Mouse (Mus musculus) hindbrain, embryonic 12.5 days (tissue): ENCODE data around the gene Popdc2. TPM values are rescaled to one million over a fixed set of nuclear protein-coding genes. Genes with fewer than 3 reads are reported as not detected.

Experiments
- ATAC-seq: fragments of 200-750 bp; cut with Nextera tagmentation; 2 replicates; pipeline ENCODE4 v1.8.0; 2017; ENCODE audit warnings: moderate TSS enrichment; ENCODE audit not compliant: low FRiP score
- H3K27ac ChIP-seq: fragments of 300-500 bp; sonication (generic); 2 replicates; pipeline ENCODE4 v1.5.1; 2016; ENCODE audit warnings: mild to moderate bottlenecking
- H3K27me3 ChIP-seq: fragments of 300-500 bp; sonication (generic); 2 replicates; pipeline ENCODE4 v1.6.1; 2016; ENCODE audit warnings: mild to moderate bottlenecking
- H3K36me3 ChIP-seq: fragments of 300-500 bp; sonication (generic); 2 replicates; pipeline ENCODE4 v1.6.1; 2016; ENCODE audit warnings: mild to moderate bottlenecking
- H3K4me1 ChIP-seq: fragments of 300-500 bp; sonication (generic); 2 replicates; pipeline ENCODE4 v1.6.1; 2016
- H3K4me2 ChIP-seq: fragments of 300-500 bp; sonication (generic); replicated peaks from 2 replicates; pipeline ENCODE4 v1.6.1; 2016; ENCODE audit warnings: mild to moderate bottlenecking
- H3K4me3 ChIP-seq: fragments of 300-500 bp; sonication (generic); 2 replicates; pipeline ENCODE4 v1.5.1; 2016; ENCODE audit warnings: mild to moderate bottlenecking
- H3K9ac ChIP-seq: fragments of 300-500 bp; sonication (generic); 2 replicates; pipeline ENCODE4 v1.6.1; 2016; ENCODE audit warnings: mild to moderate bottlenecking, moderate library complexity
- H3K9me3 ChIP-seq: fragments of 300-500 bp; sonication (generic); replicated peaks from 2 replicates; pipeline ENCODE4 v1.6.1; 2016; ENCODE audit warnings: mild to moderate bottlenecking
- WGBS: fragments of 180-500 bp; shearing (Covaris S2); methylation state at CpG from one replicate; pipeline ENCODE4 v1.1.7; 2016; 5-methylcytosine and 5-hydroxymethylcytosine counted together
- polyA plus RNA-seq: library from polyadenylated mRNA; unstranded; fragments of >200 nt; fragmentation: Nextera tagmentation; extraction: Ambion mirVana; gene quantifications from 2 replicates; pipeline ENCODE4 v1.2.1, GENCODE M21; 2016

The Popdc2 gene
- polyA plus RNA-seq, 1 experiment from 2014 or later, result 0.70 TPM

DNA sequence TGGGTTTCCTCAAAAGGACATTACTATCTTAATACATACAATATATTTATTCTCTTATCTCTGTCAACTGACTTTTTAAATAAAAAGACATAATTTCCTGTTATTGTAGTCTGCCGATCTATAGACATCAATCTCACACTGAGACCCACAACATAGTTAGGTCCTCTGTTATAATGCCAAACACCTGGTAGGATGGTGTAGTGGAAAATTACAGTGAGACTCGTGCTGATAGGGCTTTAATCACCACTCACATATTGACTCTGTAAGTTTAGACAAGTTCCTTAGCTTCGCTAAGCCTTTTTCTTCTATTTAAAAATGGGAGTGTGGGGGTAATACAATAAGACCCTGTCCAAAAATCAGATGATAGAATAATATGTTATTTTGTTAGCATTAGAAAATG is 2.2 kb upstream of the Popdc2 start:
- no peak for ATAC-seq
- Histone ChIP-seq H3K4me1 (peaks cover 7% of the 10 kb centered on the region; the same call in 1 of the 2 replicates), H3K4me3 (no peak overlapping the region), H3K27me3 (0 out of 2 replicates have a peak, but pooled peaks cover 2% of the 10 kb centered on the region), H3K4me2 (no peak overlapping the region), H3K27ac (no peak overlapping the region), H3K9ac (no peak overlapping the region), H3K9me3 (no peaks in the 10 kb centered on the region), H3K36me3 (no peaks in the 10 kb centered on the region; the same call in 1 of the 2 replicates)
- WGBS, result 69% methylated on average over 3 of the region's 3 CpGs

DNA sequence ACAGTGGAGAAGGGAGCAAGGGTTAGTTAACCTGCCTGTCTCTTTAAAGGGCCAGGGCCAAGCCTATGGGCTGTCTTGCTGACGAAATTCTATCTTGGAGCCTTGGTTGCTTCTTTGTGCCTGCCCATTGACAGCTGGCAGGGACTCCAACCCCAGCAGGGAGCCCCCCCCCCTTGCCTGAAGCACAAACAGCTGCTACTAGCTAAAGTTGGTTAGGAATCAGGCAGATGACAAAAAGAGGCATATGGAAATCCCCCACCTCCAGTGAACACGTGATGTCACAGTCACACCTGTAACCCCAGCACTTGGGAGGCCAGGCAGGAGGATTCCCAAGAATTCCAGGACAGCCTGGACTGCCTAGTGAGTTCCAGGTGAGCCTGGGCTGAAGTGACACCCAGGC is 1.7 kb upstream of the Popdc2 start:
- Histone ChIP-seq H3K36me3 (no peaks in the 10 kb centered on the region; the same call in 1 of the 2 replicates), H3K9me3 (no peaks in the 10 kb centered on the region), H3K27ac (no peak overlapping the region), H3K27me3 (0 out of 2 replicates have a peak, but pooled peaks cover 2% of the 10 kb centered on the region), H3K4me3 (no peak overlapping the region), H3K4me2 (no peak overlapping the region), H3K4me1 (peaks cover 7% of the 10 kb centered on the region; the same call in 1 of the 2 replicates), H3K9ac (no peak overlapping the region)
- ATAC-seq, result no peak
- 12% methylated on average over 2 of the region's 2 CpGs for WGBS

DNA sequence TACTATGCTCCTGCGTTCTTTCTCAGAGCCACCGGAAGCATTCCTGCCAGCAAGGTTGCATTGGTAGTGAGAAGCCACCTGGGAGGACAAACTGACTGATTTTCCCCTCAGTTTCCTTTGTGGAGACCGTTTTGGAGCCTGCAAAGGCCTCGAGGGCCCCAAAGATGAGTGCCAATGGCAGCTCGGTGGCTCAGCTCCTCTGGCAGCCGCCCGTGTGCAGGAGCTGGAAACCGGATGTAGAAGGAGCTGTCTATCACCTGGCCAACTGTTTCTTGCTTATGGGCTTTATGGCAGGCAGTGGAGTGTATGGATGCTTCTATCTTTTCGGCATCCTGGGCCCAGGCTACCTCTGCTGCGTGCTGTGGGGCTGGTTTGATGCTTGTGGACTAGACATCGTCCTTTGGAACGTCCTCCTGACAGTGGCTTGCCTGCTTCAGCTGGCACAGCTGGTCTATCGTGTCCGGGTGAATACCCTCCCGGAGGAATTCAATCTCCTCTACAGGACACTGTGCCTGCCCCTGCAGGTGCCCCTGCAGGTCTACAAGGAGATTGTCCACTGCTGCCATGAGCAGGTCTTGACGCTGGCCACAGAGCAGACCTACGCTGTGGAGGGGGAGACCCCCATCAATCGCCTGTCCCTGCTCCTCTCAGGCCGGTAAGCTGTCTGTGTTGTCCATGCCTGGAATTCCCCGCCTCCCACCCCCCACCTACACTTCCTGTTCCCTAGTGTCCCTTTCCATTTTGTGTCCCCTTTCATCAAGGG is 665 bp downstream of the Popdc2 start:
- H3K27me3 ChIP-seq, result 0 out of 2 replicates have a peak, but pooled peaks cover 2% of the 10 kb centered on the region
- peaks cover 7% of the 10 kb centered on the region; the same call in 1 of the 2 replicates for H3K4me1 ChIP-seq
- ATAC-seq, result no peak
- no peak overlapping the region for H3K9ac ChIP-seq
- H3K9me3 ChIP-seq, result no peaks in the 10 kb centered on the region
- no peak overlapping the region for H3K4me2 ChIP-seq
- H3K4me3 ChIP-seq, result no peak overlapping the region
- WGBS, result 79% methylated on average over 20 of the region's 20 CpGs
- H3K36me3 ChIP-seq, result no peaks in the 10 kb centered on the region
- H3K27ac ChIP-seq, result no peak overlapping the region

DNA sequence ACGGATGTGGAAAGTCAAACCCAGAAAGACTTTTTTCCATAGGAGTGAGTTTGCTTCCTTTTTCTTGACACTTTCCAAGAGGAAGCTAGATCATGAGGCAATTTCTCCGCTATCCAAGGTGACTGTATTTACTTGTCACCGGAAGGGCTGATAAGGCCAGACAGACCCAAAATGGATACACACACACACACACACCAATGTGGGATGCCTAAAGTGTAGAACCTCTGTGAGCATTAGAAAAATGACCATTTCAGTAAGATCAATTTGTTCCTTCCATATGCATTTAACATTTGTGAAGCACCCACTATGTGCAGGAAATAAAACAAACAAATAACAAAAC is 1.2 kb downstream of the Popdc2 start:
- 81% methylated on average over 3 of the region's 3 CpGs for WGBS
- ATAC-seq, result no peak
- H3K4me1 ChIP-seq, result peaks cover 7% of the 10 kb centered on the region; the same call in 1 of the 2 replicates
- no peak overlapping the region for H3K4me2 ChIP-seq
- no peaks in the 10 kb centered on the region for H3K36me3 ChIP-seq
- no peak overlapping the region for H3K9ac ChIP-seq
- no peak overlapping the region for H3K4me3 ChIP-seq
- no peak overlapping the region for H3K27ac ChIP-seq
- no peaks in the 10 kb centered on the region for H3K9me3 ChIP-seq
- 0 out of 2 replicates have a peak, but pooled peaks cover 2% of the 10 kb centered on the region for H3K27me3 ChIP-seq

DNA sequence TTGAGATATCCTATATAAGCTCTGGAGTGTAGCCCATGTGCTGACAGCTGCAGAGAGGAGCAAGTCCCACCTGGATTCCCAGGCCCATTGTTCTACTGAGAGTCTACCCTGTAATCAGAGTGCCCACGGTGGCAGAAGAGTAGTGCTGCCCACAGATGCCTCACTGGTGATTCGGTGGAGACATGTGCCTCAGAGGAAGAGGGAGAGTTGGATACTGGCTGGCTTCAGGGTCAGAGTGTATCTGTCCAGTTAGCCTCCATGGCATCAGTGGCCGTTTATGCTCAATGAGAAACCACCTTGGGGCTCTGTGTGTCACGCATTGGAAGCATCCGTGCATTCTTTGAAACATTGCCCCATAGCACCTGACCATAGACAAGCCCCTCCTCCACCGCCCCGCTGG is 1.6 kb downstream of the Popdc2 start:
- WGBS, result 91% methylated on average over 7 of the region's 7 CpGs
- H3K27ac ChIP-seq, result no peak overlapping the region
- H3K4me2 ChIP-seq, result no peak overlapping the region
- no peak overlapping the region for H3K4me3 ChIP-seq
- H3K9me3 ChIP-seq, result no peaks in the 10 kb centered on the region
- peaks cover 7% of the 10 kb centered on the region; the same call in 1 of the 2 replicates for H3K4me1 ChIP-seq
- no peak for ATAC-seq
- no peaks in the 10 kb centered on the region for H3K36me3 ChIP-seq
- no peak overlapping the region for H3K9ac ChIP-seq
- H3K27me3 ChIP-seq, result 0 out of 2 replicates have a peak, but pooled peaks cover 2% of the 10 kb centered on the region

DNA sequence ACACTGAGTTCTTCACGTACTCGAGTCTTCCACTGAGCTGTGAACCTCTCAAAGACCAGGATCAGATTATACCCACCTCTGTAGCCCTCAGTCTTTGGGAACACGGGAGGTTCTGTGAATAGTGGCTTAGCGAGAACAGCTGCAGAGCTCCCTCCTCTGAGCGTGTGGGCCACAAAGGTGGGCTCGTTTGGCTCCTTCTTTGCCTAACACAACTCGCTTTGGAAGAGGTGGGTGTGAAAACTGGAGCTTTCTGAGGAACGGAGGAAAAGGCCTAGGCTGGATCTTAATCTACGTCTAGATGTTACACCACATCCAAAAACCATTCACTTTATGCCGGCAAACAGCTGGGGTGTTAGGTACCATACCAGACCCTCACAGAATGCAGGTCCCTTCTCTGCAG is 3.4 kb downstream of the Popdc2 start:
- Histone ChIP-seq H3K4me2 (no peak overlapping the region), H3K9me3 (no peaks in the 10 kb centered on the region), H3K4me3 (no peak overlapping the region), H3K4me1 (peaks cover 4% of the 10 kb centered on the region; the same call in 1 of the 2 replicates), H3K9ac (no peak overlapping the region), H3K36me3 (no peaks in the 10 kb centered on the region), H3K27me3 (0 out of 2 replicates have a peak, but pooled peaks cover 2% of the 10 kb centered on the region), H3K27ac (no peak overlapping the region)
- 84% methylated on average over 10 of the region's 10 CpGs for WGBS
- no peak for ATAC-seq

DNA sequence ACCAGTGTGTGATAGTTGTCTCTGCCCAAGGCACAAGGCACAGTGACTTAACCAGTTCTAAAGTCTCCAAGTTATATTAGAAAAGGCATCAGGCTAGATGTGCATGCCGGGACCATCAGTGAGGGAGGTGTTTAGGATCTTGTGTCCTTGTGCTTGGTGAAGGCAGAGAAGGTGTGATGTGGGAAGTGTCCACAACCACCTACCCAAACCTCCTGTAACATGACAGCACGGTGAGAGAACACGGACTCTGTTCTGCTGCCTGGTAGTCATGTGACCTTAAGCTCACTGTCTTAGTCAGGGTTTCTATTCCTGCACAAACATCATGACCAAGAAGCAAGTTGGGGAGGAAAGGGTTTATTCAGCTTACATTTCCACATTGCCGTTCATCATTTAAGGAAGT is 4.2 kb downstream of the Popdc2 start:
- H3K27ac ChIP-seq, result no peak overlapping the region
- H3K4me1 ChIP-seq, result peaks cover 3% of the 10 kb centered on the region; the same call in 1 of the 2 replicates
- H3K4me2 ChIP-seq, result no peak overlapping the region
- no peak for ATAC-seq
- H3K4me3 ChIP-seq, result no peak overlapping the region
- no peak overlapping the region for H3K9ac ChIP-seq
- WGBS, result 87% methylated on average over 4 of the region's 4 CpGs
- no peaks in the 10 kb centered on the region for H3K9me3 ChIP-seq
- no peaks in the 10 kb centered on the region for H3K36me3 ChIP-seq
- H3K27me3 ChIP-seq, result 0 out of 2 replicates have a peak, but pooled peaks cover 2% of the 10 kb centered on the region

DNA sequence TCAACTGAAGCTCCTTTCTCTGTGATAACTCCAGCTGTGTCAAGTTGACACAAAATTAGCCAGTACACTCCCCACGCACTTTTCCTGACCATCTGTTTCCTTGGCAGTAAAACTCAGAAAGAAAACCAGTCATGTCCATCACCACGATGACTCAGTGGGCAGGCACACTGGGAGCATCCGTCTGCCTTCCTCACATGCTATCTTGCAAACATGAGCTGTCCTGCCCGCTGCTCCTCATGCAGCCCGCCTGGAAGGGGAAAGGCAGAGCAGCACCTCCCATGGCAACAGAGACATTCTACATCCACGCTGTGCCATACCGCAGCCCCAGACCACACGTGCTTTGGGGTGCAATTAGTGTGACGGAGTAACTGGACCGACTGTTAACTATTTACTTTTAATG is 6.3 kb downstream of the Popdc2 start:
- Histone ChIP-seq H3K4me1 (no peaks in the 10 kb centered on the region), H3K27me3 (no peaks in the 10 kb centered on the region), H3K4me3 (no peak overlapping the region), H3K36me3 (no peaks in the 10 kb centered on the region), H3K4me2 (no peak overlapping the region), H3K9ac (no peak overlapping the region), H3K27ac (no peak overlapping the region), H3K9me3 (no peaks in the 10 kb centered on the region)
- WGBS, result 68% methylated on average over 10 of the region's 10 CpGs
- ATAC-seq, result no peak

DNA sequence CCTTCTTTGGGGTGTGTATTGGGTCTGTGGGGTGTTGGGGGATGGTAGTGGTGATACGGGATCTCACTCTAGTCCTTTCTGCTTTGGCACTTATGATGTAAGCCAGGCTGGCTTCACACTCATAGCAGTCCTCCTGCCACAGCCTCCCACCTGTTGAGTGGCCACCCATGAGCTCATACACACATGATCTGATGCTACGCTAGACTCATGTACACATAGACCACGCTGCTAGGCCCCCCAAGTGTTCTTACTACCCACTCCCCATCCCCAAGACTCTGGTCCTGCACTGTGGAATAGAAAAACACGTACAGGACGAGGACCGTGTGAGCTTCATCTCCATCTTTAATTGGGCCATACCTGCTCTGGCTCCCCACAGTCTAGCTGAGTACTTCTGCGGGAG is 7.0 kb downstream of the Popdc2 start:
- no peak overlapping the region for H3K4me3 ChIP-seq
- no peaks in the 10 kb centered on the region for H3K36me3 ChIP-seq
- no peaks in the 10 kb centered on the region for H3K27me3 ChIP-seq
- no peak overlapping the region for H3K27ac ChIP-seq
- H3K9me3 ChIP-seq, result no peaks in the 10 kb centered on the region
- no peak overlapping the region for H3K4me2 ChIP-seq
- ATAC-seq, result no peak
- 90% methylated on average over 7 of the region's 7 CpGs for WGBS
- no peaks in the 10 kb centered on the region for H3K4me1 ChIP-seq
- no peak overlapping the region for H3K9ac ChIP-seq

DNA sequence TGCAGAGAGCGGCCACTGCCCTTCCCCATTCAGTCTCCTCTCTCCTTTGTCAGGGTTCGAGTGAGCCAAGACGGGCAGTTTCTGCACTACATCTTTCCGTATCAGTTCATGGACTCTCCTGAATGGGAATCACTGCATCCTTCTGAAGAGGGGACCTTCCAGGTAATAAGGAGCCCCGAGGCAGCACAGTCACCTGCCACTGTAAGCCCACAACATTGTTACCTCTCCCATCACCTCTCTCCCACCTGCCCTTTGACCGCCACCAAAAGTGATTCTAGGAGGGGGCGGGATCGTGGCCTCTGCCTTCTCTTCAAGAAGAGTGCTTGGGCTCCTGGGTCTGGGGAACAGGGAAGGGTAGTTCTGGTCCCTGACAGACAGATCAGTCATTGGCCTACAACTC is 7.4 kb downstream of the Popdc2 start:
- no peaks in the 10 kb centered on the region for H3K9me3 ChIP-seq
- 91% methylated on average over 8 of the region's 8 CpGs for WGBS
- H3K36me3 ChIP-seq, result no peaks in the 10 kb centered on the region
- H3K4me2 ChIP-seq, result no peak overlapping the region
- no peak overlapping the region for H3K27ac ChIP-seq
- H3K4me3 ChIP-seq, result no peak overlapping the region
- H3K4me1 ChIP-seq, result no peaks in the 10 kb centered on the region
- no peaks in the 10 kb centered on the region for H3K27me3 ChIP-seq
- no peak for ATAC-seq
- H3K9ac ChIP-seq, result no peak overlapping the region

DNA sequence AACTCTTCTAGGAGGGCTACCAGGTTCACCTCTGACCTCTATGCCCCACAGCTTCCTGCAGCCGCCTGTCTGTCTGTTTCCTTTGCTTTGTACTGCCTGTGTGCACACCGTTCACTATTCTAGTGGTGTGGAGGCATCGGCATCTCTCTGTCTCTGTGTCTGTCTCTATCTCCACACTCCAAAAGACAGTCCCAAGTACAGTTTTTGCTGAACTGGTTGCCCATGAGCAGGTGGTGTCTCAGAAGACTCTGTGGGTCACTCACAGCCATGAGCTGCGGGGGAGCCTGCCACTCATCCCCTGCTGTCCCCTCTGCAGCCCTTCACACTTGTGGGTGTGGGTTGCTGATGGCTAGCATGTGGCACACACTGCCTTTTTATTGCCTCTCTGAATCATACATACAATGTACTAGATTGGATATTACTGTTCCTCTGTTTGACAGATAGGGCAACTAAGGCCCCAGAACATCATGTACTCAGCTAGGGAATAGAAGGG is 8.0 kb downstream of the Popdc2 start:
- 82% methylated on average over 4 of the region's 4 CpGs for WGBS
- Histone ChIP-seq H3K9me3 (no peaks in the 10 kb centered on the region), H3K4me2 (no peak overlapping the region), H3K27me3 (no peaks in the 10 kb centered on the region), H3K4me1 (no peaks in the 10 kb centered on the region), H3K27ac (no peak overlapping the region), H3K4me3 (no peak overlapping the region), H3K9ac (no peak overlapping the region), H3K36me3 (no peaks in the 10 kb centered on the region)
- ATAC-seq, result no peak

DNA sequence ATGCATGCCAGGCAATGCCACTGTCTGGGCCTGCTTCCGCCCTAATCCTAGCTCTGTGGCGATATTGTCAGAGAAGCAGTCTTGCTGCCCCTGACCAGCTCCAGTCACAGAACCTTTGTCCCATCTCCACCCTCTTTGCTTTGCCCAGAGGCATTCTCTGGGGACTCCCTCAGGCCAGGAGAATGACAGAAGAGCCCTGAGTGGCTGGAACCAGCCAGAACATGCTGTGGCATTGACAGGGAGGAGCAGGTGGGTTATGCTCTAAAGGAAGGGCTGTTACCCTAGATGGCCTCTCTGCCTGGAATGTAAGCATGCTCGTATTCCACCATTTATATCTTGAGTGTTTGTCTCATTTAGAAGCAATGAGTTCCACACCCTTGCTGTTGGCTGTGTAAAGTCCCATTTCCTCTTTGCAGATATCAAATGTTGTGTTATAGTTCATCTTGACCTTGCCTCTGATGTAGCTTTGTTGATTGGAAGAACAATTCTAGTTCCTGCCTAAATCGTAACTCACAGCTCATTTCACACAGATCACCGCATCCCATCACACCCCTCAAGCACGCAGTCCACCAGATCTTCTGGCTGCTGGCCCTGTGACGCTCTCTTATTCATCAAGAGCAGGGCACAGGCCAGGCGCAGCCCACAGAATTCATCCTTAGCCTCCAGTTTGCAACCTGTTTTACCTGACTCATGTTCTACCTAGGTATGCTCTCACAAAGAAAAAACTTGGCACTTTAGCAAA is 8.8 kb downstream of the Popdc2 start:
- no peak overlapping the region for H3K9ac ChIP-seq
- 84% methylated on average over 8 of the region's 8 CpGs for WGBS
- H3K4me1 ChIP-seq, result peaks cover under 1% of the 10 kb centered on the region; the same call in 1 of the 2 replicates
- no peaks in the 10 kb centered on the region for H3K9me3 ChIP-seq
- H3K36me3 ChIP-seq, result no peaks in the 10 kb centered on the region
- ATAC-seq, result no peak
- H3K4me3 ChIP-seq, result no peak overlapping the region
- H3K4me2 ChIP-seq, result no peak overlapping the region
- H3K27me3 ChIP-seq, result no peaks in the 10 kb centered on the region
- no peak overlapping the region for H3K27ac ChIP-seq
